Comparison of ENCODE assay signal across 1 mouse cellular context in the genomic region with DNA sequence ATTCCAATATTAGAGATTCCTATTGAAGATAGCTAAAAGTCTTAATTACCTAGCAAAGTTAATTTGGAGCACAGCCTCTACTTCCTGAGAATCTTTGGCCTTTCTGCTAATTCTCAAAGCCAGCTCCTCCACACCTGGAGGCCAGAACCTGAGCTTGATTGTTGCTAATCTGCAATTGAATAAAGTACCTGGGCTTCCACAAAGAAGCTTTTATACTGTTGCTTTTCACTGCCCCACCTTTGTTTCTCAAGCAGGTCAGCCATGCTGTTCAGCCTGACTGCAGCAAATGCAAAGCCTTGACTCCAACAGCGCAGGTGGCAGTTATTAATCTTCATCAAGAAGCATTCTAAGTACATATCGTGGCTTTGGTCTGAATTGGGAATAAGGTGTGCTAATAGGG. TPM values are rescaled to one million over a fixed set of nuclear protein-coding genes. Genes with fewer than 3 reads are reported as not detected.
"Had no signal": no experiment of that assay in that cellular context is flagged by ENCODE, and none has a peak within 500 bp of the region (broad histone marks: within the 10 kb centered on the region; RNA-seq: fewer than 3 reads in every experiment).

No protein-coding gene starts in this region.

RNA-seq across cellular contexts. Expression of a gene that starts 12.4 kb away (rescaled TPM):
- total RNA-seq: neutrophil, adult 5-6 weeks had no signal

RNA-seq across cellular contexts. Expression of a gene that starts 43.8 kb away (rescaled TPM):
- total RNA-seq: neutrophil, adult 5-6 weeks had no signal
